Mouse (Mus musculus): ENCODE results near the gene Ctsr.
"Not testable (repeated sequence)": the region's sequence is repeated elsewhere in the genome, so short reads cannot be mapped to it uniquely, and the experiment has no call there.

Gene Ctsr

DNA sequence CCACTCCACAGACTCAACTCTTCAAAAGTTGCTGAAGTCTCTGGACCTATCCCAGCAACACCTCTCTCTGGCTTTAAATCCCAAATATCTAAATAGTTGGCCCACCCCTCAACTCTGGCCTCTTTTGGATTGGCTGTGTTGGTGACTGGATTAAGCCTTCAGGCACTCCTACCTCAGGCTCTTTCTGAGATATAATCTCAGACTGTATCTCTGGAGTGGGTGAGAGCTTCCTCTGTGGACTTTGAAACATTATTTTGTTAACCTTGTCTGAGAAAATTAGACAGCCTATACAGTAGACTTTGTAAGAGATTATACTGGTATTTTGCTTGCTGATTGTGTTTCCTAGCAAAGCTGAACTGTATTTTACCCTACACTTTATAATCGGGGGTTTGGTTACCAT, at the start of gene Ctsr:
Gene Ctsr, minus strand, starts transcription at position 101 of the 400 bp plus-strand sequence.
- DNase-seq (ENCODE audit: low spot score): no peak

DNA sequence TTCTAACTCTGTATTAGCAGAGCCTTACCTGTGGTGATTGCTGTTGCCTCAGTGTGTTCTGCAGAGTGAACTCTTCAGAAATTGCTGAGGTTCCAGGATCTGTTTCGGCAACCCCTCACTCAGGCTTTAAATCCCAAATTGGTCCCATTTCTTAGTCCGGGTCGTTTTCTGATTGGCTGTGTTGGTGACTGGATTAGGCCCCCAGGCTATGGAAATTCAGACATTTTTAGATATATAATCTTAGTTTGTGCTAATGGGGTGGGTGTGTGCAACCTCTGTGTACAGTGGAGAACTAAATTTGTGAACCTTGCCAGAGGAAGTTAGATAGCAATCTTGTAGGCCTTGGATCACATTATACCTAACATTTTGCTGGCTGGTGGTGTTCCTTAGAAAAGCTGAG, 39.3 kb upstream of the Ctsr start, which contains the start of gene Cts6:
Gene Cts6, minus strand, starts transcription at position 101 of the 400 bp plus-strand sequence.
- no peak for DNase-seq (ENCODE audit: low spot score)

DNA sequence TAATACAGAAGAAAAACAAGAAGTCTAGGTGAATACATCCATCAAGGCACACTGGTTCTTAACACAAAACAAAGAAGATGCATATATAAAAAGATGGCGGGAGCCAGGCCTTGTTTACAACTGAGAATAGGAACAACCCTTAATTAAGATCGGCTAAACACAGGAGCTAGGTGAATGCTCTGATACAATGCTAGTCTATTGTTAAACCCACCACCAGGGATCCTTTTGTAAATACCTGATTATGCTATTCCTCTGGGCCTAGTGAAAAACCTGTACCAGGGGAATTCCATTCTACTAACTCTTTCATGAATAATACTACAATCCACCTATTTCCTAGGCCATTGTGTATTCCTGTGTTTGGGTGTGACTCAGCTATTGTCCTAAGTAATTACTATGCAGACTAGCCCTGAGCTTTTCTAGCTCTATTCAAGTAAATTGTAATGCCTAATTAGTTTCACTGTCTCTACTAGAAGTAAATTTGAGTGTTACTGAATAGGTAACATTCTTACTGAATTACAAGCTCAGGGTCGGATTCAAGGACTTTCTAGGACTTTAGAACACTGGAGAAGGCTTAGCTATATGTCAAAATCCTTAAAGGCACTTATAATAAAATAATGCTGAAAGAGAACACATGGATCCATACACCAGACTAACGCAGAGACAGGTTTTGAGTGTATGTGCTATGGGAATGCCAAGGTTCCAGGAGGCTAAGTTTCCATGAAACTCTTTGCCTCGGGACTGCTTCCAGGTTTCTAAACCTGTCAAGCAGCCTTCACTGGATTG, 21.3 kb upstream of the Ctsr start:
- DNase-seq (ENCODE audit: low spot score): not testable (repeated sequence)

DNA sequence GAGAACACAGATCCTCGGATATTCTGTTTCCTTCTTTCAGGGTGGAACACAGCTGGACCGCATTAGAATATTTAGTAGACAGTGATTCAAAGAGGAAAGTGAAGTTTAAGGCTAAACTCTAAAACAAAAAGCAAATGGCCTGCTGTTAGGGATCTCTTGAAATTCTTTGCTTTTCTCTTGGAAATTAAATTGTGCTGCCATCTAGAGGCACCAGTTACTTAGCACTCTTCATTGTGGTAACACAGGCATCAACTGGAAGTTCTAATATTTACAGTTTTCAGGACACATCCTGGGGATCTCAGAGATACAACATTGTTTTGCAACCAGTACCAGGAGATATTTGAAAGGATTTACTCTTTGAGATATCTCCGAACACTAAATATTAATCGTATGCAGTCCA, 566 bp upstream of the Ctsr start:
- DNase-seq (ENCODE audit: low spot score): no peak

Data from MN1 (cell line).